Mouse (Mus musculus) stomach, postnatal 0 days (tissue): ENCODE measurements around the gene Magi1.

Source experiments
- CTCF ChIP-seq: IDR thresholded peaks from 2 replicates; pipeline ENCODE4 v1.5.1; 2016; ENCODE audit warnings: antibody characterized with exemption, low read depth, mild to moderate bottlenecking, moderate library complexity
- EP300 ChIP-seq: optimal IDR thresholded peaks from 2 replicates; pipeline ENCODE3; 2016; ENCODE audit warnings: antibody characterized with exemption

DNA sequence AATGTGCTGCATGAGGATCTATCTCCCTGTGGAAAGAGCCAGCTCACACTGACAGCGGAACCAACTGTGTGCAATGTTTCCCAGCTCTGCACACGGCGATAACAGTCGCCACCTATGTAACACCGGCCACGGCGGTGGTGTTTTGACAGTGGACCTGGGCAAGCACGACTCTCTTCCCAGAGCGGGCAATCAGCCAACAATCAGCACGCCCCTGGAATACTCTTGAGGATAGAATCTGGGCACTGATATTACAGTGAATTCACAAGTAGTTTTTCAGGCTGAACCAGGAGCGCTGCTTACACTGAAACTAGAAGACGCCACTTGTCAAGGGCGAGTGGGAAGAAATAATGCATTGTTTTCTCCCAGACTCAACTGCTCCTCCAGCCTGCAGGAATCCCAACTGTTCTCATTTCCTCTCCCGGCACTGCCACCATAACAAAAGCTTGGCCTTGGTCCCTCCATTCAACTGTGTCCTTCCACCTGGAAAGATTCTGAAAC lies 100.3 kb downstream of the Magi1 start:
- TF ChIP-seq CTCF (no peak), EP300 (no peak)
